Mouse (Mus musculus): ENCODE data around the gene Stard9. TPM values are rescaled to one million over a fixed set of nuclear protein-coding genes. Genes with fewer than 3 reads are reported as not detected.

The Stard9 gene
- total RNA-seq (2021) = 20.0 and 31.6 TPM in 2 replicates
- long read RNA-seq, partial matches to known transcripts = 2 of 3 reads
- long read RNA-seq, other reads (novel, unspliced or antisense) = 1 of 3 reads

DNA sequence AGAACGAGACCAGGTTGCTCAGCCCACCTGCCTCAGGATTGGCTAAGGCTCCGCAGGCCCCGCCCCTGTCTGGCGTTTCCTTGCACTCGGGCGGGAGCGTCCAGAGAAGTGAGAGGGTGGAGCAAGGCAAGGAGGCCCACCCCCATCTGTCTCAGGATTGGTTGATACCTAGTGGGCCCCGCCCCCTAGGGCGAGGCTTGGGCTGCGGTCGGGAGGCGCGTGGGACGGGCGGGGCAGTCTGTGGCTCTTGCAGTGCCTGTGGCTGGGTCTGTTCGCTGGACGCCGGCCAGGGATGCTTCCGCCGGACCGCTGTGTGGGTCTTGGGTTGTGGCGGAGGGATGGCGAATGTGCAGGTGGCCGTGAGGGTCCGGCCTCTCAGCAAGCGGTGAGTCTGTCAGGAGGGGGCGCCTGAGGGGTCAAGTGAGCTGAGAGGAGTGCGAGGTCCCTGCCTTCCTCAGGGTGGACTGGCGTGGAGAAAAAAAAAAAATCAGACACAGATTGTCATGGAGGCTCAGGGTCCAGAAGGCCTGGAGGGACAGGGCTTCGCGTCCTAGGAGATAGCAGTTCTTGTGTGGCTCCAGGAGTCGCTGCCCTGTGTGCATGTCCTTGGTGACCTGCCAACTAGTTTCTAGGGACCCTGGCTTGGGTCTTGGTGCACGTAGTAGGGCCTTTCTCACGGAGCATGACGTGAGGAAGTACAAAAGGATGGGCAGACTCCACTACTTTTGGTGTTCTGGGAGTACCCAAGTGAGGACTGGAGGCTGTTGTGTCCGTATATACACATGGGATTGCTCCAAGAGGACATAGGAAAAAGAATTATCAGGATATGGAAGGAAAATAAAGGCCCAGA lies at the start of gene Stard9:
TSS of gene Stard9 (plus strand) at position 236 of the 850 bp plus-strand sequence.
- peak; percentile 97 for DNase-seq

DNA sequence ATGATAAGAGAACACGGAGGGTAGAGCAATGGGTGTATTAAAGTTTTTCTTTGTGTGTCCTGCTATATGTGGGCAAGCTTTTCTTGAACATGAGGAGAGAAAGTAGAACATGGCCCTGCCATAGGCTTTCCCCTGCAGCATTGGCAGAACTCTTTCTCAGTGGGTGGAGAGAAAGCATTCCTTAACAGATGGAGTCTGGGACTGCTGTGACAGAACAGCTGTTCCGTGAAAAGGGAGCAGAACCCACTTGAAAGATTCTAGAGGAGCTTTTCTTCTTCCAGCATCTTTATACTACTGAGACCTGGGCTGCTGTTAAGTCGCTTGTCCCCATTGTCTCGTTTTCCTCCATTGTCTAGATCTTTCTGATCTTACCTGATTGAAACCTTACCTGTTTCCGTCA lies 39.2 kb upstream of the Stard9 start:
- no peak for DNase-seq

DNA sequence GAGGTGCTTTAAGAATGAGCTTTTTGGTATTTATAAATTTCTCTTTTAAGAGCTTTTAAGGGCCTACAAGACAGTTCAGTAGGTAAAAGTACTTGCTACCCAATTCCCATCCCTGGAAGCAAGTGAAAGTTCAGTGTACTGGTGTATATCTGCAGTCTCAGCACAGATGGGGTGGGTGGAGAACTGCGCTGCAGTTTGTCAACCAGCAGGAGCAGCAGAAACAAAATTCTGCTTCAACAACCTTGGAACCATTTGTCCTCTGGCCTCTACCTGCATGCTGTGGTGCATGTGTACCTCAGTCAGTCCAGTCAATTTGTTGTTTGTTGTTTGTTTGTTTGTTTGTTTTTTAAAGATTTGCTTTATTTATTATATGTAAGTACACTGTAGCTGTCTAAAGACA lies 36.7 kb upstream of the Stard9 start:
- no peak for DNase-seq

DNA sequence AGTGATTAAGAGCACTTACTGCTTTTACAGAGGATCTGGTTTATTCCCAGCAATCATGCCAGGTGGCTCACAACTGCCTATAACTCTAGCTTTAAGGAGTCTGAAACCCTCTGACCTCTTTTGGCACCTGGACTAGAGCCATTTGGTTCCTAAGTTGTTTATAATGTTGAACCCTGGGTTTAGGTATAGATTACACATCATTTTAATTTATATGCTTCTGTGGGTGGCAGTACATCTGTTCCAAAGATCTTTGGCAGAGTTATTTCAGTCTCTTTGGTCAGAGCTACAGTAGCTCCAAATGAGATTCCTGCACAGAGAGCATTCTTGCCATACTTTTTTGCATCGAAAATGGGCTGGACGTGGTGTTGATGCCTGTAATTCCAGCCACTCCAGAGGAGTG lies 31.2 kb upstream of the Stard9 start:
- no peak for DNase-seq

DNA sequence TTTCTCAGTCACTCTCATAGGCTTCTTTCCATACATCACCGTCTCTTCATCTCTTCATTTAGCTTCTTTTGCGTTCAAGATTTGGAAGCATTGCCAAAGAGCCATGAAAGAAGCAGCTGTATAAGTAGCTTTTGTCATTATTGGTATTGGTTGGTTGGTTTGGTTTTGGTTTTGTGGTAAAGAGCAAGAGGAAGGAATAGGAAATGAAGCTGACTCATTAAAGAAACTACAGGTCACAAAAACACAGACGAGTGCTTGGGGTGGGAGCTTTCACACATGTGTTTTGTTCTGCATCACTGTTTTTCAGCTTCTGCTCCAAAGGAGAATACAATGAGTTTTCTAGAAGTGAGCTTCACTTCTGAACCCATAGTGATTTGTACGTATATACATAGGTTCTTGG lies 29.4 kb upstream of the Stard9 start:
- no peak for DNase-seq

DNA sequence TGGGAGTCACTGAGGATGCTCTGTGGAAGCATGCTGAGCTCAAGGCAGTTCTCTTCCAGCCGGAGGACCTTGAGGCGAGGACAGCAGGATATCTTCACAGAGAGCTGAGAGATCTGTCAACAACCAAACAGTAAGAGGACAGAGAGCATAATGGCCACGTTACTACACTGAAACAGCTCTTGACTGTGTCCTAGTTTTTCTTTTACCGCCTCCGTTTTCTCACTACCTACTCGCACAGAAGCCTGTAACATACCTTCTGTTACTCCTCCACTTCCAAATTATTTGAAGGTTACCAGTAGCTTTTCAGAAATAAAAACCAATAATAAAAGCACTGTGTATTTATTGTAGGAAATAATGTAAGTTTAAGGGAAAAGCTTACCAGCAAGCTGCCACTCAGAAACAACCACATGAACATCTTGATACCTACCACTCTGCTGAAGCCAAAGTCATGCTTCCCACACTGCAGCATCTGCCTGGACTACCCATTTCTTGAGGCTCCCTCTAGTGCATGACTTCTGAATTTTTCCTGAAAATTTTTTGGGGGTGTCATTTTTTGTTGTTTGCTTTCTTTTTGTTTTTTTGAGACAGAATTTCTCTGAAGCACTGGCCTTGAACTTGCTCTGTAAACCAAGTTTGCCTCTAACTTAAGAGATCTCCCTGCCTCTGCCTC lies 22.8 kb upstream of the Stard9 start:
- DNase-seq = no peak

DNA sequence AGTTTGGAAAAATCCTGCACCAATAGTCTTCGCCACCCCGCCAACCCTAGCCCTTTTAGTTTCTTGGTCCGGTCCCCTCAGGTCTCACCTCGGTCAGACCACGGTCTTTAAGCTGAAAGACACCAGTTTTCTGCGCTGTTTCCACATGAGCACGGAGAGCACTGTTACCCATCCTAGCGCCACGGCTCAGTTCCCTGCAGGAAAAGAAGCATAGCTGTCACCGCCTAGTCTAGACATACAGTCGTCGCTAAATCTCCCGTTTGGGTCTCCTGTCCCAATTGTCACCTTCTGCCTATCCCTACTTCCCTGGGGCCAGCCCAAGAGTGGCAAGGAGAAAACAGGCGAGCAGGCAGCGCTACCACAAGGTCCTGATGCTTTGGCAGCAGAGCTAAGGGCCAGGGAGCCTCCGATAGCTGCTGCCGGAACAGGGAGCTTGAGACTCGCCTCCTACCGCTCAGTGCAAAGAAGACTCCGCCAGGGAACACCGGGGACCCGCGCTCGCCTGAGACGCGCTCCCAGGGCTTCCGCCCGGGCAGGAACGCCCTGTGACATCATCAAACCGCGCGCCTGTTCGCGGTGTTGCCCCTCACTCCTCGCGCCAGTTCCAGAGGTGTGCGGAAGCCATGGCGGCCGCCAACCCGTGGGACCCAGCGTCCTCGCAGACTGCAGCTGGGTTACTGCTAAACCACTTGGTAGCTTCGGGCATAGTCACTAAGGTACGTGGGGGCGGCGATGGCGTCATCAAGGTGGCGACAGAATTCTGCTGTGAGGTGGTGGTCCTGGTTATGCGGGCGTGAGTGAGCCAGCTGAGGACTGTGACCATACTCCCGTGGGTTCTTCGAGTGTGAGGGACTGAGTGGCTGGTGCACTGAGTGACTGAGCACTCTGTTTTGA lies 19.8 kb upstream of the Stard9 start, which contains the start of the genes Haus2 and Lrrc57:
TSS of gene Haus2 (plus strand) at position 554 of the 894 bp plus-strand sequence.
TSS of gene Lrrc57 (minus strand) at position 691 of the 894 bp plus-strand sequence.
- DNase-seq = peak; percentile 92

DNA sequence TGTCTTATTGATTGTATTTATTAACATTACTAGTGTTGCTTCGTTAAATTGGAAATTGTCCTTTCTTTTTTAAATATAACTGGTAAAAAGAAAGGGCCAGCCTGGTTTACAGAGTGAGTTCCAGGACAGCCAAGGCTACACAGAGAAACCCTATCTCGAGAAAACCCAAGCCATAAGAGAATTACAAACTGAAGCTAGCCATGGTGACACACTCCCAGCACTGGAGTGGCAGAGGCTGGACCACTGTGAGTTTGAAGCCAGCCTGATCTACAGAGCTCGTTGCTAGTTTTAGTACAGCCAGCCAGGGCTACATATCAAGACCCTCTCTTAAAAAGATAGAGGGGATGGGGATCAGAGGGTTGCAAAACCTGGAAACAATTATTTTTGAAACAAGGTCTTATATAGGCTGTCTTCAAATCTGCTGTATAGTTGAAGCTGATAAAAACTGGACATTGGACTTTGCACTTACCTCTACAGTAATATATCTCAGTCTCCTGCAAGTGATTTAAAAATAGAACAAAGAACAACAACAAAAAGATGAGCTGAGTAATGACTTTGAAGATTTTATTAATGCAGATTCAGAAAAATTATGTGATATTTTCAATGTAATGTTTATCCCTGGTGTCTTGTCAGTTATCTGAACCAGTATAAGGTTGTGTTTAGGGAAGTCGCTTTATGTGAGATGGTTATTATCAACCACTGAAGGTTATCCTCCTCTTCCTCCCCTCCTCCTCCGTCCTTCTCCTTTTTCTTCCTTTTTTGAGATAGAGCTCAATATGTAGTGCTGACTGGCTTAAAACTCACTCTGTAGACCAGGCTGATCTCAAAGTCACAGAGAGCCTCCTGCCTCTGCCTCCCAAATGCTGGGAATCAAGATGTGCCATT lies 12.4 kb upstream of the Stard9 start:
- no peak for DNase-seq

DNA sequence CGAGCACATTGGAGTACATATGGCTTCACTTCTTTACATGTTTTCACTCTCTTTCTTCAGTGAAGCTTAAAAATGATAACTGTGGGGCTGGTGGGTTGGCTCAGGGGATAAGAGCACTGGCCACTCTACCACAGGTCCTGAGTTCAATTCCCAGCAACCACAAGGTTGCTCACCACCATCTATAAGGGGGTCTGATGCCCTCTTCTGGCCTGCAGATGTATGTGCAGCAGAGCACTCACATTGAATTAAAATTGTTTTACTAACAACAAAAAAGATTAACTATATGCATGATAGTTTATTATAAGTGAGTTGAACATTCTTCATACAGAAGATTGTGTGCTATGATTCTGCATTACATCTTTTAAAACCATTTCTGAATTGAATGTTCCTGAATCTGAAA lies 9.4 kb upstream of the Stard9 start:
- no peak for DNase-seq

DNA sequence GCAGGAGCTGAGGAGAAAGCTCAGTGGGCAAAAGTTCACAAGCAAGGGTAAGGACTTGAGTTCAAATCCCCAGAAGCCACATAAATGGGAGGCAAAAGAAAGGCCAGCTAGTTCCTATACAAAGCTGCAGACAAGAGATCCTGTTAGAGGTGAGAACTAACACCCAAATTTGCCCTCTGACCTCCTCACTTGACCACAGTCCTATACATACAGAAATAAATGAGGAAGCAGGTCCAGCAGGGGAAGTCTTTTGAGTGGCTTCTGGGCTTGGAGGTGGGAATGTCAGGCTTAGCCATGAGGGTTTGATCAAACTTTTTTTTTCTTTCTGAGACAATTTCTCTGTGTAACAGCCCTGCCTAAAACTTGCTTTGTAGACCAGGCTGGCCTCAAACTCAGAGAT lies 6.0 kb upstream of the Stard9 start:
- DNase-seq = no peak

DNA sequence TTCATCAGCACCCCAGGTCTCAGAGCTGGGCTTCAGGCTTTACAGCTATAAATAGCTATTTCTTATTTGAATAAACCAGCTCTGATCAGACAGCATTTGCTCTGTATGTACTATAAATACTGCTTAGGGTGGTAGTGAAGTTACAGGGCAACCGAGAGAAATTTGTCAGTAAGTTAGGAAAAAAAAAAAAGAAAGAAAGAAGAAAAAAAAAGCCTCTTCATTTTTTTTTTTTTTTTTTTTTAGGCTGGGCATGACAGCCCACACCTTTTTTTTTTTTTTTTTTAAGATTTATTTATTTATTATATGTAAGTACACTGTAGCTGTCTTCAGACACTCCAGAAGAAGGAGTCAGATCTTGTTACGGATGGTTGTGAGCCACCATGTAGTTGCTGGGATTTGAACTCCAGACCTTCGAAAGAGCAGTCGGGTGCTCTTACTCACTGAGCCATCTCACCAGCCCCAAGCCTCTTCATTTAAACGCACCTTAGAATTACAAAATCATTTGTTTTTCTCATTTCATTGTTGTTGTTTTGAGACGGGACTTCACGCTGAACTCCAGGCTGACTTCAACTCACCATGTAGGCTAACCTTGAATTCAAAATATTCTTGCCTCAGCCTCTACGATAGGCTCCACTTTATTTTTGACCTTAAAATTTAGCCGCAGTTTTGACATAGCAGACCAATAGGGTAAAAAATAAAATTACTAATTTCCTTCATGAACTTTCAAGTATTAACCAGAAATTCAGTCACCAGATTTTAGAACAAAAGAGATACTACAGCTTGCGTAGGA lies 650 bp upstream of the Stard9 start:
- DNase-seq = no peak

DNA sequence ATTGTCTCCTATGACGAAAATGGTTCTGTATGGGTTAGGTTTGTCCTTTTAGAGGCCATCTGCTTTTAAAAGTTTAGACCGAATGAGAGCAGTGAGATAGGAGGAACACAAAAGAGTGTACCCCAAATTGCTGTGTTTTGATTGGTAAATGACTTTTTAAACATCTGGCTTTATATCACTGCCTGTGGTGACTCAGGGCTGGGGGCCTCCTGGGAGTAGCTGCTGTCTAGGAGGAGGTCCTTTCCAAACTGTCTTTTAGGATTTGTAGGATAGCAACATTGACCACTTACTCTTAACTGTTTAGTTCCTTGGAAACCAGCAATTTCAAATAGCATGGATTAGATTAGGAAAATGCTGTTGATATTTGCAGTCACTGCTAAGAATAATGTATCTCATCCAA lies 1.3 kb downstream of the Stard9 start:
- DNase-seq = no peak

DNA sequence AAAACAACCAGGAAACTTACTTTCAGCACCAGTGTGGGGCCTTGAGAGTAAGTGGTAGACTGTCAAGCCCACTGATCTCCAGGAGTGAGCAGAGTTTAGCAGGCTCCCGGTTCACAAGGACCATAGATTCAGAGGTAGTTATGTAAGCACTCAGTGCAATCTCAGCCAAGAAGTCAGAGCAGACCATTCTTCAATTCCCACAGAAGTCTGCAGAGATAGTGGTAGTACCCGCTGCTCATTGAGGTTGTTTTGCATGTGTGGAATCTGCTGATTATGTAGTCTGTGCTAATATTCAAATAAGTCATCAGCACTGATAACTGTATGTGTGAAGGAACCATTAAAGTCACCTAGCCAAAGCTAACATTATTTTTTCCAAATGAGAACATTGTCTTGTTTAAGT lies 1.7 kb downstream of the Stard9 start:
- DNase-seq = no peak

DNA sequence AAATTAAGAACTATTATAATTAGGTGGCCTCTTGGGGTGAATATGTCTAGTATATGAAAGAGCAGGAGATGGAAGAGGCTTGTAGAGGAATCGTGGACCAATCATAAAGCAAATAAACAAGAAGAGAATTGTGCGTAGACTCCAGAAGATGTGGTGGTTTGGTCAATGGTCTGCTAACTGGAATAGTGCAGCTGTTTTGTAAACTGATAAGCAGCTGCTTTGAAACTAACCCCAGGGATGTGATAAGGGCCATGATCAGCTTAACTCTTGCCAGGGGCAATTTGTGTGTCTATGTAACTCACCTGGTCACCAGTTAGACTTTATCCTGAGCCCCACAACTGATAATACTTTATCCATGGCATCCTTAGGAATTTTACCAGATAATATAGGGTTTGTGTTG lies 2.6 kb downstream of the Stard9 start:
- DNase-seq = no peak

DNA sequence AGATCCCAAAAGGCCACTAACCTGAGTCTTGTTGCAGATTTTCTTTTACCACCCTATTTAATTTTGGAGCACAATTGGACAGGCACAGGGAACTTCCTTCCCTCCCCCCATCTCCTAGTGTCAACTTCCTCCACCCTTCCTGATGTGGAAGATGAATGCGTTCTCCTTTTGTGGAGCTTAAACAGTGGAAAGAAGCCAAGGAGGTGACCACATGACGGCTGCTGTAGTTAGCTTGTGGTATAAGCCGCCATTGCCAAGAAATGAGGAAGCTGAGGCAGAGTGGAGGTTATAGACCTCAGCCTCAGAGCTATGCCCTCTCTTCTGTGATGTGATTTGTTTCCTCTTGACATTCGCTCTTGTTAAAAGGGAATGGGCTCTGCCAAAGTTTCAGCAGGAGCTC lies 3.0 kb downstream of the Stard9 start:
- DNase-seq = no peak

DNA sequence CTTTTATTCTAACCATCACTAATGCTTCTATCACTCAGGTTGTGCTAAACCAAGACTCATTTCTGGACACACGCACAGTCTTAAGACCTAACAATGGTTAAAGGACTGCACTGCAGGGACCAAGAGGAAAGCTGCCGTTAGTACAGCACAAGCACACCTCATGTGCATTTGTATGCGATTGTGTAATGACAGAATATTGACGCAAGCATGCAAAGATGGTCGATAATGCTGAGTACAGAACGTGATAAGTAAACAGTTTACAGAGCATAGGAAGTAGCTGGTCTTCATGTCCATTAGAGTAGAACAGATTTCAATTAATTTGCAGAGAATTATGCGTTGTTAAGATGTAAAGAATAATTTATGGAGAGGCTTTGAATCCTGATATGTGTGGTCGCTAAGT lies 11.9 kb downstream of the Stard9 start:
- DNase-seq = no peak

DNA sequence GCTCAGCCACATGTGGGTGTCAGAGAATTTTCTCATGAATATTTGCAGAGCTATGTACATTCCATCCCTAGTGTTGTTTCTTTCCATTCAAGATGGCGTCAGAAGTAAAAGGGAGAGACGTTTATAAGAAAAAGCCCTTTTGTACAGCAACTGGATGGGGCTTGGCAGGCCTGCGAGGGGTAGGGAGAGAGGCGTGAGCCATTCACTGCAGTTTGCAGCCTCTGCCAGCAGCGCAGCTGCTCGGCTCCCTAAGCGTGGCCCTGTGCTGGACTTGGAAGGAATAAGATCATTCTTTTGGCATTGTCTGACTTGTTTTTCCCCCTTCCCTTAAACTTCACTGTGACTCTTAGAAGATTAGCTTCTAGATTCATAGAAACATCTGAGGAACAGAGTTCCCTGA lies 14.9 kb downstream of the Stard9 start:
- no peak for DNase-seq

DNA sequence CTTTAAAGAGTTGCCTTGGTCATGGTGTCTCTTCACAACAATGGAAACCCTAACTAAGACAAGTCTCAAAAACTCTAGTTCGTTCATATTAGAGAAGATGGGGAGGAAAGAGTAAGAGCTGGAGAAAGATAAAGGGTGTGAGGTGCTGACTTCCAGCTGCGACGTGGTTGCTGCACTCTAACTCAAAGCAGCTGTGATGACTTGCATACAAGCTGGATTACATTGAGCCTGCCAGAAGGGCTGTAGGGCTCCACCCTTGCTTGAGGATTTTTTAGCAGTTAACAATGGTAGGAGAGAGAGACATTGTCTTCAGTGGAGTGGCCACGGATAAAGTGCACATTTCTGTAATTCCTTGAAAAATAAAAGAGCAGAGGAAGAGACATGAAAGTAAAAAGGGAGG lies 17.9 kb downstream of the Stard9 start:
- DNase-seq = no peak

DNA sequence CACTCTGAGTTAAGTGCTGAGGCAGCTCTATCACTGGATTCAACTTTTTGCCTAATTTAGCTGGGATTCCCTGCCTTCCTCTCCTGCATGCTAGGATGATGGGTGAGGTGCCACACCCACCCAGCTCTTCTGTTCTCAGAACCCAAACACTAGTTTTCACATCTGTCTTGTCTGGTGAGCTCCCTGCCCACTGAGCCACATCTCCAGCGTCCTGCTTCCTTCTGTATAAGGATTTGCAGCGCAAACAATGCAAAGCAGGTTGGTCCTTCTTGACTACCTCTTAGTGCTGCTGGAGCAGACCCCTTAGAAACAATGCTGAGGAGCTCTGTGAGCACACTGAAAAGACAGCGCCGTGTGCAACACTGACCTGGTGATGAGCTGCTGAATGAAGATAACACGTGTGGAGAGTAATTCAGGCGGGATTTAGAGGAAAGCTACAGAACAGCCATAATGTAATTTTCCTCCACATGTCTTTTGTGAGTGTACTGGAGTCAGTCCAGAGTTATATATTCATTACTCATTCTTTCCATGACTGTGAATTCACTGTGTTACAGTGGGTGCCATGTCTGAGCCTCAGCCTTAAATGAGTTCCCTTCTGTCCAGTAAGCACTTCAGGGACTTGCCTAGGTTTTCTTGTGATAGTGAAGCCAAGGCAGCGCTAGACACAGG lies 23.5 kb downstream of the Stard9 start:
- DNase-seq = no peak

DNA sequence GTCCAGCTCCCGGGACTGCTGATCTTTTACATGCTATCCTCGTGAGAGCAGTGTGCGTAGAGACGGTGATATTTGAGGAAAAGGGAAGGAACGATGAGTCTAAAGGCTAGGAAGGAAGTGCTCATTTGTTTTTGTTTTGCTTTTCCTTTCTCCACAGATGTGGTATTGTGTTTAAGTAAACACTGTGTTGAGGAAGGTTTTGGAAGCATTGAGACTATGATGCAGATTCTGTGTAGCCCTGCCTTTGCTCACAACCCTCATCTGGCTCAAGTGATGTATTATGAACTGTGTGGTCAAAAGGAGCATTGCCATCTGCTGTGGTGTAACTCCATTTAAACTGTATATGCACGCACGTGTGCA lies 24.0 kb downstream of the Stard9 start:
- DNase-seq = no peak
